Mouse (Mus musculus) ovary, adult 18-20 months (tissue): ENCODE data around the gene Tead1.
"Not testable (repeated sequence)": the region's sequence is repeated elsewhere in the genome, so short reads cannot be mapped to it uniquely, and the experiment has no call there.

ENCODE experiments used
- DNase-seq: peaks from one replicate; pipeline ENCODE4 v3.0.0; 2022; ENCODE audit warnings: low spot score, mixed read lengths

Gene Tead1

GRCm38 (mm10) chr7:112919845-112920244 lies 240.7 kb downstream of the Tead1 start:
- DNase-seq = peak; percentile 23

GRCm38 (mm10) chr7:112922801-112923200 lies 243.7 kb downstream of the Tead1 start:
- no peak for DNase-seq

GRCm38 (mm10) chr7:112923712-112924111 lies 244.6 kb downstream of the Tead1 start:
- no peak for DNase-seq

- peak; percentile 35 for DNase-seq
Measured at GRCm38 (mm10) chr7:112930669-112931068, 251.6 kb downstream of the Tead1 start.

- not testable (repeated sequence) for DNase-seq
Measured at GRCm38 (mm10) chr7:112935876-112936275, 256.8 kb downstream of the Tead1 start.

- no peak for DNase-seq
Measured at GRCm38 (mm10) chr7:112937089-112937488, 258.0 kb downstream of the Tead1 start.

GRCm38 (mm10) chr7:112938959-112939358 lies 259.8 kb downstream of the Tead1 start:
- no peak for DNase-seq

GRCm38 (mm10) chr7:112942567-112942966 lies 263.4 kb downstream of the Tead1 start:
- DNase-seq = no peak

- DNase-seq = no peak
Measured at GRCm38 (mm10) chr7:112943056-112943455, 263.9 kb downstream of the Tead1 start.

- peak; percentile 17 for DNase-seq
Measured at GRCm38 (mm10) chr7:112946706-112947105, 267.6 kb downstream of the Tead1 start.

- peak; percentile 87 for DNase-seq
Measured at GRCm38 (mm10) chr7:112953777-112954291, 274.7 kb downstream of the Tead1 start, which contains the start of gene Rassf10. TSS of gene Rassf10 (plus strand) at chr7:112953962.

GRCm38 (mm10) chr7:112954351-112955102 lies 275.4 kb downstream of the Tead1 start:
- no peak for DNase-seq

GRCm38 (mm10) chr7:112955103-112955827 lies 276.1 kb downstream of the Tead1 start:
- no peak for DNase-seq

- DNase-seq = no peak
Measured at GRCm38 (mm10) chr7:112955955-112956354, 276.8 kb downstream of the Tead1 start.
